Mouse (Mus musculus): ENCODE results near the gene Mad2l1bp.

GRCm38 (mm10) chr17:46116881-46117280 is 36.5 kb downstream of the Mad2l1bp start:
- TF ChIP-seq TAL1 (IDR thresholded peaks at IDR 0.05; ENCODE audit: low read length) (no peak), GATA1 (IDR thresholded peaks at IDR 0.05; ENCODE audit: low read length) (no peak)
